Mouse (Mus musculus) ES-Bruce4 (cell line): ENCODE measurements around the gene Map3k20. TPM values are rescaled to one million over a fixed set of nuclear protein-coding genes. Genes with fewer than 3 reads are reported as not detected.

Experiments
- H3K27ac ChIP-seq: 2 replicates; pipeline ENCODE4 v1.5.1; 2012; ENCODE audit warnings: low read length, inconsistent platforms; ENCODE audit not compliant: insufficient read depth
- H3K27me3 ChIP-seq: 2 replicates; pipeline ENCODE4 v1.6.1; 2012; ENCODE audit warnings: mild to moderate bottlenecking, low read length, inconsistent platforms; ENCODE audit not compliant: control insufficient read depth, poor library complexity, insufficient read depth, severe bottlenecking
- H3K36me3 ChIP-seq: 2 replicates; pipeline ENCODE4 v1.6.1; 2012; ENCODE audit warnings: inconsistent platforms, mild to moderate bottlenecking, low read length, moderate library complexity; ENCODE audit not compliant: control insufficient read depth, poor library complexity, insufficient read depth, severe bottlenecking
- H3K4me1 ChIP-seq: one replicate; pipeline ENCODE4 v1.8.1; 2011; ENCODE audit warnings: low read length; ENCODE audit not compliant: control insufficient read depth, insufficient read depth
- H3K4me3 ChIP-seq: 2 replicates; pipeline ENCODE4 v1.5.1; 2011; ENCODE audit warnings: low read depth, mild to moderate bottlenecking, low read length
- H3K9ac ChIP-seq: 2 replicates; pipeline ENCODE4 v1.6.1; 2012; ENCODE audit warnings: low read depth, mild to moderate bottlenecking, inconsistent platforms; ENCODE audit not compliant: poor library complexity, severe bottlenecking
- H3K9me3 ChIP-seq: replicated peaks from 2 replicates; pipeline ENCODE4 v1.6.1; 2012; ENCODE audit warnings: mild to moderate bottlenecking, low read length, inconsistent platforms; ENCODE audit not compliant: control insufficient read depth, poor library complexity, insufficient read depth, severe bottlenecking
- CTCF ChIP-seq: IDR thresholded peaks from one replicate; pipeline ENCODE4 v1.8.1; 2011; ENCODE audit warnings: low read depth, low read length
- EP300 ChIP-seq: IDR thresholded peaks from 2 replicates; pipeline ENCODE4 v1.6.1; 2011; ENCODE audit warnings: low read depth, low read length; ENCODE audit not compliant: insufficient read depth
- POLR2A ChIP-seq: IDR thresholded peaks from one replicate; pipeline ENCODE4 v1.8.1; 2011; ENCODE audit warnings: low read length; ENCODE audit not compliant: insufficient read depth
- polyA plus RNA-seq: library from polyadenylated mRNA; stranded (reverse); fragments of >200 nt; gene quantifications from 2 replicates; pipeline ENCODE4 v1.2.4, GENCODE M21; 2011; ENCODE audit warnings: low read depth; ENCODE audit not compliant: missing spikeins, insufficient read depth, insufficient read length

The Map3k20 gene
- polyA plus RNA-seq, 1 experiment, result 39.0 TPM

GRCm38 (mm10) chr2:72405621-72406555 lies 120.5 kb downstream of the Map3k20 start:
- Histone ChIP-seq H3K9me3 (no peaks in the 10 kb centered on the region), H3K4me3 (no peak overlapping the region), H3K36me3 (no peaks in the 10 kb centered on the region), H3K4me1 (no peaks in the 10 kb centered on the region), H3K9ac (no peak overlapping the region), H3K27me3 (no peaks in the 10 kb centered on the region), H3K27ac (no peak overlapping the region)
- TF ChIP-seq POLR2A, result no peak
- no peak for TF ChIP-seq EP300

GRCm38 (mm10) chr2:72406701-72407100 lies 121.3 kb downstream of the Map3k20 start:
- Histone ChIP-seq H3K4me1 (no peaks in the 10 kb centered on the region), H3K27ac (no peak overlapping the region), H3K27me3 (no peaks in the 10 kb centered on the region), H3K4me3 (no peak overlapping the region), H3K36me3 (no peaks in the 10 kb centered on the region), H3K9me3 (no peaks in the 10 kb centered on the region), H3K9ac (no peak overlapping the region)
- TF ChIP-seq EP300 (no peak), POLR2A (no peak), CTCF (no peak)

- no peaks in the 10 kb centered on the region for H3K9me3 ChIP-seq
- no peaks in the 10 kb centered on the region for H3K36me3 ChIP-seq
- TF ChIP-seq POLR2A (no peak), CTCF (no peak), EP300 (no peak)
- no peak overlapping the region for H3K4me3 ChIP-seq
- H3K9ac ChIP-seq, result no peak overlapping the region
- H3K27me3 ChIP-seq, result no peaks in the 10 kb centered on the region
- no peak overlapping the region for H3K27ac ChIP-seq
- H3K4me1 ChIP-seq, result no peaks in the 10 kb centered on the region
Measured at GRCm38 (mm10) chr2:72407341-72408092, 122.1 kb downstream of the Map3k20 start.

GRCm38 (mm10) chr2:72409968-72410367 lies 124.5 kb downstream of the Map3k20 start:
- Histone ChIP-seq H3K9me3 (no peaks in the 10 kb centered on the region), H3K36me3 (no peaks in the 10 kb centered on the region), H3K4me1 (no peaks in the 10 kb centered on the region), H3K4me3 (no peak overlapping the region), H3K27me3 (no peaks in the 10 kb centered on the region), H3K27ac (no peak overlapping the region), H3K9ac (no peak overlapping the region)
- TF ChIP-seq CTCF, result no peak
- TF ChIP-seq EP300, result no peak
- TF ChIP-seq POLR2A, result no peak

- H3K4me3 ChIP-seq, result no peak overlapping the region
- no peaks in the 10 kb centered on the region for H3K27me3 ChIP-seq
- H3K9me3 ChIP-seq, result no peaks in the 10 kb centered on the region
- no peaks in the 10 kb centered on the region for H3K36me3 ChIP-seq
- H3K4me1 ChIP-seq, result no peaks in the 10 kb centered on the region
- no peak overlapping the region for H3K27ac ChIP-seq
- TF ChIP-seq POLR2A, result no peak
- no peak overlapping the region for H3K9ac ChIP-seq
Measured at GRCm38 (mm10) chr2:72412266-72412665, 126.8 kb downstream of the Map3k20 start.

GRCm38 (mm10) chr2:72415416-72415815 lies 130.0 kb downstream of the Map3k20 start:
- H3K36me3 ChIP-seq, result no peaks in the 10 kb centered on the region
- TF ChIP-seq CTCF, result peak; percentile 25
- TF ChIP-seq POLR2A, result no peak
- H3K4me1 ChIP-seq, result no peaks in the 10 kb centered on the region
- H3K27ac ChIP-seq, result no peak overlapping the region
- H3K9me3 ChIP-seq, result no peaks in the 10 kb centered on the region
- H3K27me3 ChIP-seq, result no peaks in the 10 kb centered on the region
- no peak overlapping the region for H3K4me3 ChIP-seq
- H3K9ac ChIP-seq, result no peak overlapping the region
